ENCODE assay signal across 11 mouse cellular contexts in the genomic region with DNA sequence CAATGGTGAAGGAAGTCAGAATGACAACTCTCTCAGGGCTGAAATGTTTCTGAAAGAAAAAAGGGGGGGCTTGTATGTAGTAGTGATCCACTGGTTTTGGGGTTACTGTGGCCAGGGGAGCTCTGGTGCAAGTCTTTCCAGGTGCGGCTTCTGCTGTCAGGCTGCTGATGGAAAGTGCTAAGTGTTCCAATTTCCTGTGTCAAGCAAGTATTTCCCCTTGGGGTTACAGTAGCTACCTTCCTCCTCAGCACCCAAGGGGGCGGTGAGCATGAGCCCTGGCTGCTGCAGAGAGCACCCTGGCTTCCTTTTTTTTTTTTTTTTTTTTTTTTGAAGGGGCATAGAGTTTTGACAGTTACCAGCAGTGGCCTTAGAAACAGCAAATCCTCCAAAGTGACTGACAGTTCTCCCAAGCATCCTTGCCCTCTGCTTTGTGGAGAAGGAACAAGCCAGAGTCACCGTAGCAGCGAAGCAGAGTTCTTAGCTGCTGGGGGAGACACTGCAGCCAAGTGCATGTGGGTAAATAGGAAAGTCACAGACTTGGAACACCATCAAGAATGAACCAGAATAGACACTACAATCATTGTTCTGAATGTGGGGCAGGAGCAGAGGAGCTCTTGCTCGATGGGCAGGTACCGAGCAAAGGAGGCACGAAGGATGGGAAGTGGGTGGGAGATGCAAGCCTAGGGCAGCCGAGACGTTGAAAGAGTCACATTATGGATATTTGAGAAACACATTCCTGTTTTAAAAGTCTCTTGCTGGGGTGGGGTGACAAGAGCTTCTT.
DNase-seq lines count a peak whose midpoint lies in the region; ATAC-seq lines count a peak whose summit lies in the region.
"Had no signal": no experiment of that assay in that cellular context is flagged by ENCODE, and none has a peak within 500 bp of the region (broad histone marks: within the 10 kb centered on the region; RNA-seq: fewer than 3 reads in every experiment).

No protein-coding gene starts in this region.

- H3K4me1 ChIP-seq in liver, embryonic 15.5 days (replicated peaks): peaks cover 33% of the 10 kb centered on the region
- peaks cover 65% of the 10 kb centered on the region for H3K4me1 ChIP-seq in liver, embryonic 12.5 days

- H3K36me3 ChIP-seq in liver, embryonic 15.5 days (replicated peaks): no peaks in the 10 kb centered on the region
- H3K36me3 ChIP-seq in liver, embryonic 12.5 days: no peaks in the 10 kb centered on the region
- H3K36me3 ChIP-seq in splenic B cell, adult 2 months (ENCODE audit: control insufficient read depth, insufficient read depth, low read length, poor library complexity, severe bottlenecking): no peaks in the 10 kb centered on the region

- peak; percentile 50 for ATAC-seq in frontal cortex, adult (ENCODE audit: low TSS enrichment)
- no peak for ATAC-seq in liver, embryonic 15.5 days (ENCODE audit: insufficient read depth)
- no peak for ATAC-seq in liver, embryonic 12.5 days
- ATAC-seq in granulocyte monocyte progenitor cell, adult 5-6 weeks (replicated peaks; ENCODE audit: poor library complexity, severe bottlenecking): peak; percentile 91

- no peak overlapping the region for H3K4me3 ChIP-seq in liver, embryonic 15.5 days (replicated peaks)
- H3K4me3 ChIP-seq in liver, embryonic 12.5 days: no peak overlapping the region

- no peak overlapping the region for H3K9ac ChIP-seq in liver, embryonic 15.5 days
- H3K9ac ChIP-seq in liver, embryonic 12.5 days: no peak overlapping the region

- 0 out of 2 replicates have a peak overlapping the region, but pooled peaks have one; percentile 4 for H3K27ac ChIP-seq in liver, embryonic 15.5 days (replicated peaks)
- no peak overlapping the region for H3K27ac ChIP-seq in liver, embryonic 12.5 days

- 61% methylated on average over 9 of the region's 9 CpGs for WGBS in liver, embryonic 15.5 days (ENCODE audit: insufficient replicate concordance)
- 73% methylated on average over 9 of the region's 9 CpGs for WGBS in liver, embryonic 12.5 days (ENCODE audit: insufficient replicate concordance)

- DNase-seq in frontal cortex, postnatal 36 days (ENCODE audit: low spot score in 2 of 2): no peak
- peak; percentile 84 for DNase-seq in splenic B cell, adult 2 months (ENCODE audit: low read depth, low spot score)
- DNase-seq in adrenal gland, postnatal 25 days: no peak
- no peak for DNase-seq in adrenal gland, postnatal 36 days
- DNase-seq: adrenal gland, postnatal 14 days; right cerebral cortex, postnatal 4 days had no signal

- no peaks in the 10 kb centered on the region for H3K9me3 ChIP-seq in liver, embryonic 15.5 days (replicated peaks)
- H3K9me3 ChIP-seq in liver, embryonic 12.5 days (replicated peaks): no peaks in the 10 kb centered on the region

- no peaks in the 10 kb centered on the region for H3K27me3 ChIP-seq in liver, embryonic 15.5 days
- no peaks in the 10 kb centered on the region for H3K27me3 ChIP-seq in liver, embryonic 12.5 days (replicated peaks)
- no peaks in the 10 kb centered on the region for H3K27me3 ChIP-seq in splenic B cell, adult 2 months (ENCODE audit: control insufficient read depth, insufficient read depth, low read length, poor library complexity, severe bottlenecking)

- no peak overlapping the region for H3K4me2 ChIP-seq in liver, embryonic 15.5 days
- H3K4me2 ChIP-seq in liver, embryonic 12.5 days: no peak overlapping the region
- H3K4me2 ChIP-seq: midbrain, embryonic 11.5 days had no signal

Comparison
In these comparisons a context has a peak if more than half of its experiments do, and no peak if none do; other contexts are left out.
1. ATAC-seq: peak in frontal cortex, adult (single experiment) and granulocyte monocyte progenitor cell, adult 5-6 weeks (single experiment); none in liver, embryonic 15.5 days (single experiment) and liver, embryonic 12.5 days (single experiment).